Mouse (Mus musculus) brain, embryonic 14.5 days (tissue): ENCODE results near the gene Nrgn. TPM values are rescaled to one million over a fixed set of nuclear protein-coding genes. Genes with fewer than 3 reads are reported as not detected.
A peak's percentile ranks its signal among the peaks of the same experiment; 100 is the strongest.

Source experiments
- DNase-seq: peaks from one replicate; pipeline ENCODE4 v3.0.0-alpha.2; 2011; ENCODE audit warnings: low read depth
- CTCF ChIP-seq: fragments of 200-500 bp; IDR thresholded peaks from 2 replicates; pipeline ENCODE4 v1.5.1; 2012; ENCODE audit warnings: inconsistent platforms, mild to moderate bottlenecking, moderate library complexity, borderline replicate concordance; ENCODE audit not compliant: insufficient read depth, insufficient read length; ENCODE audit errors: extremely low read depth
- POLR2A ChIP-seq: fragments of 200-500 bp; IDR thresholded peaks from 2 replicates; pipeline ENCODE4 v1.6.1; 2012; ENCODE audit warnings: mild to moderate bottlenecking, inconsistent platforms, borderline replicate concordance; ENCODE audit not compliant: poor library complexity, insufficient read depth, insufficient read length, severe bottlenecking; ENCODE audit errors: extremely low read depth
- polyA plus RNA-seq: library from polyadenylated mRNA; depleted of rRNA; stranded (reverse); fragments of >200 nt; gene quantifications from 2 replicates; pipeline ENCODE4 v1.2.3, GENCODE M21; 2012

Nrgn gene
- polyA plus RNA-seq, 1 experiment = 9.2 TPM

GRCm38 (mm10) chr9:37554279-37554678, 1.6 kb upstream of the Nrgn start:
- TF ChIP-seq CTCF = no peak
- no peak for TF ChIP-seq POLR2A

GRCm38 (mm10) chr9:37551751-37552531, 763 bp downstream of the Nrgn start:
- no peak for TF ChIP-seq POLR2A
- no peak for TF ChIP-seq CTCF
- DNase-seq = no peak

More at GRCm38 (mm10) chr9:37554279-37554678, 1.6 kb upstream of the Nrgn start:
- DNase-seq = no peak

- DNase-seq = no peak
- TF ChIP-seq CTCF = no peak
- TF ChIP-seq POLR2A = no peak
Observed at GRCm38 (mm10) chr9:37550435-37550834, 2.3 kb downstream of the Nrgn start.

GRCm38 (mm10) chr9:37546889-37547288, 5.8 kb downstream of the Nrgn start:
- TF ChIP-seq POLR2A = no peak
- DNase-seq = no peak

- no peak for DNase-seq
- no peak for TF ChIP-seq POLR2A
- TF ChIP-seq CTCF = no peak
Observed at GRCm38 (mm10) chr9:37545847-37546452, 6.8 kb downstream of the Nrgn start.

GRCm38 (mm10) chr9:37545166-37545610, 7.5 kb downstream of the Nrgn start:
- no peak for DNase-seq
- no peak for TF ChIP-seq CTCF
- TF ChIP-seq POLR2A = no peak

GRCm38 (mm10) chr9:37544447-37545165, 8.1 kb downstream of the Nrgn start:
- TF ChIP-seq CTCF (peak; percentile 73), POLR2A (no peak)
- DNase-seq = peak; percentile 73

- DNase-seq = no peak
- TF ChIP-seq POLR2A (no peak), CTCF (no peak)
Observed at GRCm38 (mm10) chr9:37543869-37544440, 8.7 kb downstream of the Nrgn start.

GRCm38 (mm10) chr9:37541851-37542642, 10.7 kb downstream of the Nrgn start:
- TF ChIP-seq CTCF = no peak
- no peak for TF ChIP-seq POLR2A

GRCm38 (mm10) chr9:37540701-37541575, 11.8 kb downstream of the Nrgn start:
- TF ChIP-seq CTCF (no peak), POLR2A (no peak)
- DNase-seq = no peak

More at GRCm38 (mm10) chr9:37541851-37542642, 10.7 kb downstream of the Nrgn start:
- DNase-seq = no peak
